Mouse (Mus musculus): ENCODE measurements at regions not wholly inside any gene's neighbourhood (a gene's known extent, or its start where the extent isn't known, plus 50 kb on each side); places are given as distances from the start of the nearest gene placed in this dataset.

DNA sequence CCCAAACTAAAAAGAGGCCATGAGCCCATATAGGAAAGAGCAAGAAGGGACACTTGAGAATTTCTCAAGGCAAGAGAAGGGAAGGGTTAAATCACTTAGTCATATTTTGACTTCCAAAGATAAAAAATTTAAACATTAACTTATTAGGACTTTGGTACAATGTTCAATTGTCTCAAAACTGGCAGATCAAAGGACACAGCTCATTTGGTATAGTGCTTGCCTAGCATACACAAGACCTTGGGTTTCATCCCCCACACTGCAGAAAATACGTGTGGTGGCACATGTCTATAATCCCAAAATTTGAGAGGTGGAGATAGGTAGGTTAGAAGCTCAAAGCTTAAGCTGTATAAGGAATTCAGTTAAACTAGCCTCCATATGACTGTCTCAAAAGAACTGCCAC is 658.4 kb upstream of the Pfkp start:
- no peak for DNase-seq (ENCODE audit: low spot score)

DNA sequence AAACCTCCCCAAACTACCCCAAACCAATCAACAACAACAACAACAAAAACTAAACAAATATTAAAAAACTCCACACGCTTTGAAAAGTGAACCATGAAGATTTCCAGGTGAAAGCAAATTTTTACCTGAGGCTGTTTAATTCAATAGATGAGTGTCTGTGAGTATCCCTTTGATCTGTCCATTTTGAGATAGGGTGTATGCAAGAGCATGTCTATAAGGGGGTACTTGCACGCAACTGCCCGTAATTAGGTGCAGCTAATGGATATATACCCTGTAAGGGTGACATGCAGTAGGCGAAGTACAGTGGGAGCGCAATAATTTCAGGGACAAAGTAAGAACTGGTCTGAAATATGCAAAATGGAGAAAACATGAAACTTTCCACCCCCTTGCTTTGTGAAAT is 658.8 kb upstream of the Pfkp start:
- DNase-seq (ENCODE audit: low spot score) = no peak

DNA sequence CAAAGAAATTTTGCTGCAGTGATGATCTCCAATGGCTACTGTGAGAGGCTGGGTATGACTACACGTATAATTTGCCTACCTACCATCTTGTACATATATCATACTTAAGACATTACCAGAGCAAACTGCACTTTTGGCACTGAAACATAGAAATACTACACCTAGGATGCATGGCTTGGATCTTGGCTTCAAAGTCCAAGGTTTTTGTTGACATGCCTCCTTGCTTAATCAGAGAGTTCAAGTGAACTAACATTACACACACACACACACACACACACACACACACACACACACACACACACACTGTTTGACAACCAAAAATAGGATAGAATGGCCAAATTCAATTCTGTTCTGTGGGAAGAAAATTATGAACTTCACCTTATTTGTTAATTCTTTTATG is 664.9 kb upstream of the Pfkp start:
- no peak for DNase-seq (ENCODE audit: low spot score)

DNA sequence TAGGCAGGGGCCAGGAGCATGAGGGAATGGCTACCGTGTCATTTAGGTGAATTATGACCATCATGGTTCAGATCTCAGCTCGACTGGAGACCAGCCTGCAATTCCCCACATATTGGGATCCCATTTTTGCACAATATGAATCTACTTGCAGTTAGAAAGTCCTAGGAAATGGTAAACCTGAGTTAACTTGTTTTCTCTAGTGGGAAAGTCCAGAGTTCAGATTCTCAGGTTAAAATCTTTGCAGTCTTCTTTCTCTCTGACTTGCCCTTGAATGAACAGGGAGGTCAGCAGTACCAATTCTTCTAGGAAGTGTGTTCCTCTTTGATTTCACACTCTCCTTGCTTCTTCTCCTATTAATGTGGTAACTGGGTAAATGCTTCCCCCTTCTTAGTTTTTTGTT is 681.6 kb upstream of the Pfkp start:
- no peak for DNase-seq (ENCODE audit: low spot score)

DNA sequence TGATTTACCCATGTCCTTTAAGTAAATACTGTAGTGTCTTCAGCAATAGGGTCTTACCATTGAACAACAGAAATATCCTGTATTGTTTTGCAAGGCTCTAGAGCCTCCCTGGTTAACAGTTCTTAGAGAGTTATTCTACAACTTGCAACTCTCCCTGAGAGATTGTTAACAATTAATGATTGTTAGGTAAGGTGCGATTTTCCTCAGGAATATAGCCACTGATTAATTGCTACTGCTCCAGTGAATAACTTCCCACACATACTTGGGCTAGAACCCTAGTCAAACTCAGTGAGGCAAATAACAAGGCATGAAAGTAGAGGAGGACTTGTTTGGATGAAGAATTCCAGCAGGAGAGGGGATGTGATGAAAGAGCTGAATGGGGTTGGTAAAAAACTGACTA is 697.2 kb upstream of the Pfkp start:
- DNase-seq (ENCODE audit: low spot score) = no peak

DNA sequence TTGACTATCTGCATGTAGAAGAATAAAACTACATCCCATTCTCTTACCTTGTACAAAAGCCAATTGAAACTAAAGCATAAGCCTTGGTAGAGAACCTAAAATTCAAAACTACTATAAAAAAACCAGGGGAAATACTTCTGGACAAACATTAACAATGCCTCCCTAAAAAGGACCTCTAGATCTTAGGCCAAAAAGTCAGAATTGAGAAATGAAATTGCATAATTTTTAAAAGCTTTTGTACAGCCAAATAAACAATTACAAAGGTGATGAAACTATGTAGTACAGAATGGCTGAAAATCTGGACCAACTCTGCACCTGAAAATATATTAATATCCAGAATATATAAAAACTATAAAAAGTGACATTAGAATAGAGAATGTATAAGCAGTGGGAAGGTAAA is 699.9 kb upstream of the Pfkp start:
- no peak for DNase-seq (ENCODE audit: low spot score)

DNA sequence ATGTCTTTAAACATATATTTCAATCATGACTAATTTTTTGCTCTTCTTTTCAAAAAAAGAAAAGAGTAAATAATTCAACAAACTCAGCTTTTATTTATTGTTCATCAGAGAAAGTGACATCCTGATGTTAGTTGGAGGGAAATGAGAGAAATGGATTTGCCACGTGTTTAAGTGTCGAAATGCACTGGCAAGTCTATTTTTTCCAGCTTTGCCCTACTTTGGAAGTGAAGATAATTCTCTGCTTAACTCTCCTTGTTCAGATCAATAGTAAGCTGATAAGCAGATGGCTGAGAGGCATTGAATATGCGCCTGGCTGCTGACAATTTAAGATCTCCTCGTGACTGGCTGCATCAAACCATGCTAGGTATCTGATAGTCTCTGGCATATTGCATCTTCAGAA is 704.4 kb upstream of the Pfkp start:
- DNase-seq (ENCODE audit: low spot score) = no peak

DNA sequence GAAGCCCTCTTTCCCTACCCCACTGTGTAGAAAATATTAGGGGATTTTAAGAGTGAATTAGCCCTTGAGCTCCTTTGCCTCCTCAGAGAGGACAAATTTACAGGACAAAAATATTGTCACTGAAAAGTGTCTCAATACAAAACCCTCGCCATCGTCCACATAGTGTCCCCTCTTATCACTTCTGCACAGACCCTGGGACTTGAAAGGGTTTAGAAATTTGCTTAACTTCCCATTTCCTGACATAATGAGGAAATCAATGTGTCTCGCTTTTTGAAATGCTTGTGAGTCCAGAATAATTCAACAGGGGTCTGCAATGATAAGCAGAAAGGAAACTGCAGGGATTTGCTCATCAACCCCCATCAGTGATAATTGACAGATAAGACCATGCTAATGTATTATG is 708.5 kb upstream of the Pfkp start:
- DNase-seq (ENCODE audit: low spot score) = no peak

DNA sequence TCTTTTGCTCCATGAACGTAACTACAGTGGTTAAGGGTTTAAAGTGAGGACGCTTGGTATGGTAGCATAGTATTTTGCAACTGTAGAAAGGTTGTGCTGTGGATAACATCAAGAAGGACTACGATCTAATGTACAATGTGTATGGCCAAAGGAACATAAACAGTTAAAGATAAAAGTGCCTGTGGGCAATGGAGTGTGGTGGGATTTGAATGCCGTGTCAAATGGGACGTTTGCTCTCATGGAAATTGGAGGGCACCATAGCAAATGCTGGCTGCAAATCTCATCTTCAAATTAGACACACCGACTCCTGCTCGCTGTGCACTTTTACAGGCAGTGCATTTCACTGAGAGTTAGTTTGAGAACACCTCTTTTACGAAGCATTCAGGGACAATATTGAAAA is 725.0 kb upstream of the Pfkp start:
- DNase-seq (ENCODE audit: low spot score) = peak; percentile 11

DNA sequence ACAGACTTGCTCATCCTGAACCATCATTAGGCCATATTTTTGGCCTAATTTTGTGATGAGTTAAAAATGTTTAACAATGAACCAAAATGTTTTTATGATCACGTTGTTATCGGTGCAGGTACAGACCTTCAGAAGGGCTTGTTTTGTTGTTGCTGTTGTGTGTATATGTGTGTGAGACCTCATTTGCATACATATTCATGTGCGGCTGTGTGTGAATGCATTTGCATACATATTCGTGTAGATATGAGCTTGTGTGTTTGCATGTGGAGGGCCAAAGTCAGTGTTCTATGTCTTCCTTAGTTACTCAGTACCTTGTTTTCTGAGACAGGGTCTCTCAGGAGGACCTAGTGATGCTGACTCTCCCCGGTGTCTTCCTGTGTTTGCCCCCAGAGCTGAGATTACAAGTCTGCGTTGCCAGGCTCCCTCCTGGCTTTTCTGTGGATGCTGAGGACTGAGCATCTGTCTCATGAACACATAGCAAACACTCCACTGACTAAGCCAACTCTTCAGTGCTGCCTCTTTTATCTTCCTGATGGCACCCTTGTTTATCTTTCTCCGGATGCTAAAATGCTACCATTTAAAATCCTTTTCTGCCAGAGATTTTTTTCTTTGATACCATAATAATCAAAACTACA is 726.5 kb upstream of the Pfkp start:
- no peak for DNase-seq (ENCODE audit: low spot score)

DNA sequence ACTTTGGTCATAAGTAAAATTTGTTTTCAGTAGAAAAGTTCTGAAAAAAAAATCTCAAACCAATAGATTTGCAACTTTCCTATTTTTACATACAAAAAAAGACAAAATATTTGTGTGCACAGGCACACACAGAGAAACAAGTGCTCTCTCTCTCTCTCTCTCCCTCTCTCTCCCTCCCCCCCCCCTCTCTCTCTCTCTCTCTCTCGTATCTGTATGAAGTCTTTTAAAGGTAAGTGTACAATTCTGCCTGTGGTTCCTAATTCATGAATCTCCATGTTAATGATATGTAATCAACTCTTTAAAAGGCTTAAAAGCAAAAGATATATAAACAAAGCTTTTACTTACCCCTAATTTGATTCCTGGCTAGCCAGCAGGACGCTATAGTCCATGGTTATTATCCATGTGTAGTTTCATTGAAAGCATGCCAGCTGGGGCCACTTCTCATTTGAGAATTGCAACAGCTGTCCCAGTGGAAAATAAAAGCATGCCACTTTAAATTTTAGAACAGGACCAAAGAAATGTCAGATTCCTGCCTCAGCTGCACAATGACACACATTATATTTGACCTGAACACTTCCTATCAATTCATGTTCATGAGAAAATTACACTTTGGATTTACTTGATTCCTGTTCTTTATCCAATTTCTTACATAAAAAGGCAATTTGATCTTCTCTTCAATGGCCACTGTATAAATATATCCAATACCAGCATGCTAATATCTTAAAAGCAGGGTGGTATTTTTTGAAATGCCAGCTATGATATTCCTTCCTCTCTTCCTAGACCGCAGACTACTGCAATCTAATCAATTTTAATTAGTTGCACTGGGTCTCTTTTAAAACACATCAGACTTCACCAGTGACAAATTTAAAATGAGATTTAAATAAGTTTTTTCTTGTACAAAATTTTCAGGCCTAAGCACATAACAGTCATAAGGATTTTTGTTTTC is 766.0 kb upstream of the Pfkp start:
- no peak for DNase-seq (ENCODE audit: low spot score)

DNA sequence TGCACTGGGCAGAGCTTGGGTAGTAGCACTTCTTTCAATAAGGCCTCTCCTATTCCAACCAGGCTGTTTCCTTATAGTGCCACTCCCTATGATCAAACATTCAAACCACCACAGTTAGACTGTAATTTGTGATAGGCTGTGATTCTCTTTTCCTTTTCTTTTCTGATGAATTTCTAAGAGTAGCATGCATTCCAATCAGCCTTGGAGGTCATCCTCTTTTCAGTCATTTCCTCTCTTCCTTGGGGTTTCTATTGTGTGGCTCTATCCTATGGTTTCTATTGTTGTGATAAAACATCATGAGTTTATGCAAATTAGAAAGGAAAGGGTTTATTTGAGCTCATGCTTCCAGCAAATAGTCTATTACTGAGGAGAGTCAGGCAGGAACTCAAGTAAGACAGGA is 774.9 kb upstream of the Adarb2 start:
- DNase-seq (ENCODE audit: low spot score) = no peak

DNA sequence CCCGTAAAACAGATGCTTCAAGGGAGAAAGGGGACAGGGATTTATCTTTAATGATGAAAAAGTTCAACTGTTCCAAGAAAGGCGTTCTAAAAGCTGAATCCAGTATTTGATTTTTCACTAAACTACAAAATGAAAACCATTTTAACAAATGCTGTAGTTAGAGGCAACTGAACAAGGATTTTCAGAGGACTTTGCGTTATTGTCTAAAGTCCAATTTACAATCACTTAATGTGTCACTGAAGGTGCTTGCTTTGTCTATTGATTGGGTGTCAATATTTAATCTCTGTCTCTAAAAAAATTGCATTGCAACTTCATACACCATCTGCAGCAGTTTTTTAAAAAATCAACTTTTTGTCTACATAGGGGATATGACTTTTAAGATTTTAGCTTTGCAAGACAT is 773.4 kb upstream of the Adarb2 start:
- no peak for DNase-seq (ENCODE audit: low spot score)

DNA sequence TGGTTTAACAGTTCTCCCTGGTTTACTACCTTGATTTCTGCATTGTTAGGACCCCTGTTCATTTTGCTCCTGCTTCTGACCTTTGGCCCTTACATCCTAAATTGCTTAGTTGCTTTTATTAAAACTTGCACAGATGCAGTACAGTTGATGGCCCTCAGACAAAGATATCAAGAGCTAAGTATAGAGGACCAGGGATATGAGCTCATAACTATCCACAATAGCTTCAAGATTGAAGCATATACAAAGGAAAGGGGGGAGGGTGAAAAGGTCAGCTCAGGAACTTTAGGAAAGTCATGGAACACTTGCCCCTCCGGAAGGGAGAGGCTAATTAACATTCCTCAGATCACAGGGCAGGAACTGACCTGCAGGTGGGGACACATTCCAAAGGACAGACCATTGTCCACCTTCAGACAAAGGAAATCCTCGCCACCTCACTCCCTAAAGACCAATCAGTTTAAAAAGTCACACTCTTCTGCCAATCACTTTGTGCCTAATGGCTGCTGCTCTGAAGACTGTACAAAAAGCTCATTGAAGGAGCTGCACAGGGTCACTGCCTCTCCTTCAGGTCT is 751.1 kb upstream of the Adarb2 start:
- peak; percentile 11 for DNase-seq (ENCODE audit: low spot score)

DNA sequence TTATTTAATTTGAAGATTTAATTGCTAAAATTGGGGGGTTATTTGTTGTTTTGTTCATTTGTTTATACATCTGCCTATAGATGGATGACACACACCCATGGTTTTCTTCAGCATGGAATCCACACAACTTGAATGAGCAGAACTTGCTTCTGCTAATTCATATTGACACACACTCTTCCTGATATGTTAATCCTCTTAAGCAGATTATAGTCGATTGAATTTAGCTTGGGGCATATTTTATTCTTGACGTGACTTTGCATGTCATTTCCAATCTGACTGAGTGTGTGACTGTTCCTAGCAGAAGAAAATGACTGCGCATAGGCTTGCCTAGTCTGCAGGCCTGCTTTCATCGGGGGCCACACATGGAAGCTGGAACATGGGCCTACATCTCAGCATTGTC is 727.0 kb upstream of the Adarb2 start:
- DNase-seq (ENCODE audit: low spot score) = no peak

DNA sequence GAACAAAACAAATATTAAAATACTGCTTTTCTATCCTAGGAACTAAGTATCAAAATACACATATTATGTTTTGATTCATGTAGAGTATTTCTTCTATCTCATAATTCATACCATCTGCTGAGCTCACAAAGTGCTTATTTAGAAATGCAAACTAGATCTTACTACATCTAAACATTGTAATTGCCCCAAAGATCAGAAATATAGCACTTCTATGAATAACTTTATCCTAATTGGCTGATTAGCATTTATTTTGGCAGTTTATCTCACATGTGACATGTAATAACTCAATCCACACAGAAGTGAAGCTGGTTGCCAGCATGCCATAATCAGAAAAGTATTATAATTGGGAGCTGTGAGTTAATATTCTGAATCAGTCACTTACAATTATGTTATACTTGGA is 684.6 kb upstream of the Adarb2 start:
- DNase-seq (ENCODE audit: low spot score) = no peak

DNA sequence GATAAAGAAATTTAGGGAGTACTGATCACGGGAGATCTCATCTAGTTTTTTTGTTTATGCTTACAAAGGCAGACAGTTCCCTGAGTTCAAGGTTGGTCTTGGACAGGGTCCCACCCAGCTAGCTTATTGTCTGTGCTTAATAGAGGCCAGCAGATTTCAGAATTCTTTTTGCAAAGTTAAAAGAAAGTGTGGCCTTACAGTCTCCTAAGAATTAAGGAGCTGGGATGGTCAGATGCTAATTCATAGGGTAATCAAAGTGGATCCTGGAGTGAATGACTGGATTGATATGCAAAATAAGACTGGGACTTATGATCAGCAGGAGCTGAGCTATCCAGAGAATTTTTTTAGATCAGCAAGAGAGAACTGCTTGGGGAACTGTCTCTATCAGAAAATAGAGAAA is 678.2 kb upstream of the Adarb2 start:
- no peak for DNase-seq (ENCODE audit: low spot score)

DNA sequence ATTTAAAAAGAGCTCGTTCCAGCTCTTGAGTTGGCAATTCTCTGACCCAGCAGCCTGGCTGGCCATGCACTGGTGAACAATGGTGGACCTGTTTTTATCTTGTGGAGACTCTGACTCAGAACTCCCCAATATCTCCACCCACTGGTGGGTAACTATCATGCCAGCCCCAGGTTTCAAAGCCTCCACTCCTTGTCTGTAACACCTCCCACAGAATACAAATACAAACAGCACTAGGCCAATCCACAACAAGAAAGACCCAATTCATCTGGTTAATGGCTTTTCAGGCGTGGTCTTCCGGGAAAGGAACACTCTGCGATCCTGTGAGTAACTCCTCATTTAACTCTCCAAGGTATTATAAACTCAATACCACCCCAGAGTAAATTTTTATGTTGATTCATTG is 663.8 kb upstream of the Adarb2 start:
- DNase-seq (ENCODE audit: low spot score) = no peak

DNA sequence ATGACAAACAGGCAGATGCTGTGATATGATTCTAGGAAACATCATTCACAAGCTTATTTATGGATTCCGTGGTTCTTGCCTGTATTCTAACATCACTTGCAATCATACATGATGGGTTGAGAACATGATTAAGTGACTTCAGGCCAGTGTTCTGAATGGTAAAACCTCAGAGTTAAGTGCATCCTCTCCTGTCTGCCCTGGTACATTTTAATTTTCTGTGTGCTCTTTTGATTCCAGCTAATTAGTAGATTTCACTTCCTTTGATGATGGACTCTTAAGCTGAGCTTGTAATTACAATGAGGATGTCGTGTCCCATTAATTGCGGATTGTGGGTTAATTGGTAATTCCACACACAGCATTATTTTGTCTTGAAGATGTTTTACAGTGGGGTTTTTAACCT is 618.6 kb upstream of the Adarb2 start:
- no peak for DNase-seq (ENCODE audit: low spot score)
